Mouse (Mus musculus): ENCODE measurements around the gene Stoml2. TPM values are rescaled to one million over a fixed set of nuclear protein-coding genes. Genes with fewer than 3 reads are reported as not detected.

Gene Stoml2
- 10 to 100 TPM; 50.2 to 59.3 TPM for total RNA-seq (2023)

GRCm38 (mm10) chr4:43031237-43031995 is at the start of gene Stoml2:
Stoml2 (minus strand) TSS chr4:43031710.

GRCm38 (mm10) chr4:43058753-43059654 is 27.5 kb upstream of the Stoml2 start, which contains the start of gene Unc13b:
Unc13b (plus strand) TSS chr4:43058953.

GRCm38 (mm10) chr4:43045659-43046302 is 14.3 kb upstream of the Stoml2 start, which contains the start of gene Fam214b:
Fam214b (minus strand) TSS chr4:43046220.

GRCm38 (mm10) chr4:43025084-43025960 is 6.2 kb downstream of the Stoml2 start, which contains the start of gene Pigo:
Pigo (minus strand) TSS chr4:43025819.

GRCm38 (mm10) chr4:43010161-43011038 is 21.1 kb downstream of the Stoml2 start, which contains the start of gene Fancg:
Fancg (minus strand) TSS chr4:43010506.

GRCm38 (mm10) chr4:43000141-43000986 is 31.1 kb downstream of the Stoml2 start, which contains the start of gene Vcp:
Vcp (minus strand) TSS chr4:43000507.

Other genes starting within 250 kb of the Stoml2 start
- gene Fam205a1, start 177.8 kb downstream of the Stoml2 start, total RNA-seq (2023) = not detected
- not detected for gene Gm12394, start 174.9 kb downstream of the Stoml2 start, total RNA-seq (2023)
- not detected for gene Fam205c, start 157.5 kb downstream of the Stoml2 start, total RNA-seq (2023)
- gene Phf24, start 115.0 kb downstream of the Stoml2 start, total RNA-seq (2023) = not detected
- 1 to 10 TPM; 4.9 to 6.8 TPM for gene Dnajb5, start 81.9 kb downstream of the Stoml2 start, total RNA-seq (2023)
- gene 1700022I11Rik, start 62.1 kb downstream of the Stoml2 start, total RNA-seq (2023) = not detected
- 100 to 1,000 TPM in 1 of 2 experiments, 10 to 100 TPM in 1; 98.6 to 105 TPM for gene Vcp, start 31.2 kb downstream of the Stoml2 start, total RNA-seq (2023)
- gene Fancg, start 21.2 kb downstream of the Stoml2 start, total RNA-seq (2023) = 10 to 100 TPM; 17.5 to 21.8 TPM
- 10 to 100 TPM; 11.0 to 15.0 TPM for gene Pigo, start 5.9 kb downstream of the Stoml2 start, total RNA-seq (2023)
- gene Fam214b, start 14.5 kb upstream of the Stoml2 start, total RNA-seq (2023) = 10 to 100 TPM; 44.6 to 48.2 TPM
- gene Unc13b, start 27.2 kb upstream of the Stoml2 start, total RNA-seq (2023) = under 1 TPM; 0.22 to 0.62 TPM
- under 1 TPM in 1 of 2 experiments, not detected in 1; 0.38 TPM for gene Atp8b5, start 235.4 kb upstream of the Stoml2 start, total RNA-seq (2023)

Measured in neutrophil, adult 59 days (primary cell).